Mouse (Mus musculus): Measurements from ENCODE around the gene Krt42. TPM values are rescaled to one million over a fixed set of nuclear protein-coding genes. Genes with fewer than 3 reads are reported as not detected.
"Not testable (repeated sequence)": the region's sequence is repeated elsewhere in the genome, so short reads cannot be mapped to it uniquely, and the experiment has no call there.

Krt42 gene
- polyA plus RNA-seq, 1 experiment from 2014 or later, result not detected

GRCm38 (mm10) chr11:100248852-100249465 lies 20.7 kb downstream of the Krt42 start, which contains the start of gene Krt16:
Gene Krt16, minus strand, starts transcription at chr11:100248902.
- Histone ChIP-seq H3K27ac (replicated peaks) (no peak within 1 kb of the TSS), H3K4me1 (no peaks in the 10 kb centered on the region), H3K9ac (replicated peaks) (no peak within 1 kb of the TSS), H3K4me3 (no peak within 1 kb of the TSS), H3K36me3 (no peaks in the 10 kb centered on the region), H3K4me2 (replicated peaks) (no peak within 1 kb of the TSS), H3K9me3 (no peaks in the 10 kb centered on the region), H3K27me3 (no peaks in the 10 kb centered on the region)
- no peak for ATAC-seq (ENCODE audit: low FRiP score, low read depth)
- WGBS, result 83% methylated on average over 7 of the region's 7 CpGs

GRCm38 (mm10) chr11:100246471-100246870 lies 23.2 kb downstream of the Krt42 start:
- H3K36me3 ChIP-seq; H3K27me3 ChIP-seq; H3K4me1 ChIP-seq; ATAC-seq (ENCODE audit: low FRiP score, low read depth); H3K9me3 ChIP-seq; H3K4me2 ChIP-seq (replicated peaks); H3K27ac ChIP-seq (replicated peaks); H3K9ac ChIP-seq (replicated peaks); H3K4me3 ChIP-seq: not testable (repeated sequence)
- WGBS, result 70% methylated on average over 7 of the region's 7 CpGs

- H3K36me3 ChIP-seq; H3K27me3 ChIP-seq; H3K9ac ChIP-seq (replicated peaks); H3K4me1 ChIP-seq; H3K27ac ChIP-seq (replicated peaks); H3K4me3 ChIP-seq; ATAC-seq (ENCODE audit: low FRiP score, low read depth); H3K9me3 ChIP-seq; H3K4me2 ChIP-seq (replicated peaks): not testable (repeated sequence)
- WGBS, result 91% methylated on average over 4 of the region's 4 CpGs
Measured at GRCm38 (mm10) chr11:100240272-100240671, 29.4 kb downstream of the Krt42 start.

- H3K27me3 ChIP-seq, result no peaks in the 10 kb centered on the region
- 0 out of 2 replicates have a peak, but pooled peaks cover 3% of the 10 kb centered on the region for H3K9me3 ChIP-seq
- no peaks in the 10 kb centered on the region for H3K4me1 ChIP-seq
- no peak overlapping the region for H3K9ac ChIP-seq (replicated peaks)
- no peak overlapping the region for H3K4me3 ChIP-seq
- no peak overlapping the region for H3K27ac ChIP-seq (replicated peaks)
- no peaks in the 10 kb centered on the region for H3K36me3 ChIP-seq
- no peak overlapping the region for H3K4me2 ChIP-seq (replicated peaks)
- 69% methylated on average over 8 of the region's 8 CpGs for WGBS
- ATAC-seq (ENCODE audit: low FRiP score, low read depth), result no peak
Measured at GRCm38 (mm10) chr11:100221741-100222140, 47.9 kb downstream of the Krt42 start.

- Histone ChIP-seq H3K9me3 (no peaks in the 10 kb centered on the region), H3K4me3 (no peak overlapping the region)
Measured at GRCm38 (mm10) chr11:100219304-100219703, 50.4 kb downstream of the Krt42 start.

More at GRCm38 (mm10) chr11:100219304-100219703, 50.4 kb downstream of the Krt42 start:
- Histone ChIP-seq H3K36me3 (no peaks in the 10 kb centered on the region), H3K9ac (replicated peaks) (no peak overlapping the region), H3K4me1 (no peaks in the 10 kb centered on the region), H3K4me2 (replicated peaks) (no peak overlapping the region), H3K27ac (replicated peaks) (no peak overlapping the region), H3K27me3 (no peaks in the 10 kb centered on the region)
- no peak for ATAC-seq (ENCODE audit: low FRiP score, low read depth)
- 82% methylated on average over 4 of the region's 4 CpGs for WGBS

Other genes starting within 250 kb of the Krt42 start
- not detected in 2 replicates for gene Krt33b, start 240.0 kb downstream of the Krt42 start, polyA plus RNA-seq (2016; fragmentation: Nextera tagmentation; extraction: Ambion mirVana)
- not detected in 2 replicates for gene Krt34, start 228.3 kb downstream of the Krt42 start, polyA plus RNA-seq (2016; fragmentation: Nextera tagmentation; extraction: Ambion mirVana)
- not detected in 2 replicates for gene Krt31, start 219.3 kb downstream of the Krt42 start, polyA plus RNA-seq (2016; fragmentation: Nextera tagmentation; extraction: Ambion mirVana)
- gene Krt32, start 181.6 kb downstream of the Krt42 start, polyA plus RNA-seq (2016; fragmentation: Nextera tagmentation; extraction: Ambion mirVana), result not detected in 2 replicates
- not detected in 2 replicates for gene Krt35, start 173.6 kb downstream of the Krt42 start, polyA plus RNA-seq (2016; fragmentation: Nextera tagmentation; extraction: Ambion mirVana)
- gene Krt36, start 164.2 kb downstream of the Krt42 start, polyA plus RNA-seq (2016; fragmentation: Nextera tagmentation; extraction: Ambion mirVana), result not detected in 2 replicates
- gene Krt13, start 148.3 kb downstream of the Krt42 start, polyA plus RNA-seq (2016; fragmentation: Nextera tagmentation; extraction: Ambion mirVana), result not detected in 2 replicates
- gene Krt15, start 133.9 kb downstream of the Krt42 start, polyA plus RNA-seq (2016; fragmentation: Nextera tagmentation; extraction: Ambion mirVana), result 5.9 and 7.8 TPM in 2 replicates
- gene Krt19, start 121.2 kb downstream of the Krt42 start, polyA plus RNA-seq (2016; fragmentation: Nextera tagmentation; extraction: Ambion mirVana), result 3.7 and 5.4 TPM in 2 replicates
- gene Krt9, start 76.6 kb downstream of the Krt42 start, polyA plus RNA-seq (2016; fragmentation: Nextera tagmentation; extraction: Ambion mirVana), result not detected in 2 replicates
- gene Krt14, start 62.3 kb downstream of the Krt42 start, polyA plus RNA-seq (2016; fragmentation: Nextera tagmentation; extraction: Ambion mirVana), result 4.5 and 5.5 TPM in 2 replicates
- gene Krt16, start 21.0 kb downstream of the Krt42 start, polyA plus RNA-seq (2016; fragmentation: Nextera tagmentation; extraction: Ambion mirVana), result not detected in 2 replicates
- gene Krt17, start 8.8 kb downstream of the Krt42 start, polyA plus RNA-seq (2016; fragmentation: Nextera tagmentation; extraction: Ambion mirVana), result 0.56 and 1.1 TPM in 2 replicates
- gene Eif1, start 50.0 kb upstream of the Krt42 start, polyA plus RNA-seq (2016; fragmentation: Nextera tagmentation; extraction: Ambion mirVana), result 1,467 and 1,563 TPM in 2 replicates
- 0.97 and 1.2 TPM in 2 replicates for gene Gast, start 64.5 kb upstream of the Krt42 start, polyA plus RNA-seq (2016; fragmentation: Nextera tagmentation; extraction: Ambion mirVana)
- 72.8 and 86.6 TPM in 2 replicates for gene Hap1, start 86.3 kb upstream of the Krt42 start, polyA plus RNA-seq (2016; fragmentation: Nextera tagmentation; extraction: Ambion mirVana)
- gene Jup, start 127.9 kb upstream of the Krt42 start, polyA plus RNA-seq (2016; fragmentation: Nextera tagmentation; extraction: Ambion mirVana), result 46.4 and 53.8 TPM in 2 replicates
- gene P3h4, start 145.0 kb upstream of the Krt42 start, polyA plus RNA-seq (2016; fragmentation: Nextera tagmentation; extraction: Ambion mirVana), result 19.7 and 25.4 TPM in 2 replicates
- gene Fkbp10, start 145.8 kb upstream of the Krt42 start, polyA plus RNA-seq (2016; fragmentation: Nextera tagmentation; extraction: Ambion mirVana), result 44.5 and 48.0 TPM in 2 replicates
- 93.9 and 100.0 TPM in 2 replicates for gene Nt5c3b, start 171.9 kb upstream of the Krt42 start, polyA plus RNA-seq (2016; fragmentation: Nextera tagmentation; extraction: Ambion mirVana)
- gene Klhl10, start 172.0 kb upstream of the Krt42 start, polyA plus RNA-seq (2016; fragmentation: Nextera tagmentation; extraction: Ambion mirVana), result 0.75 and 0.89 TPM in 2 replicates
- gene Klhl11, start 202.9 kb upstream of the Krt42 start, polyA plus RNA-seq (2016; fragmentation: Nextera tagmentation; extraction: Ambion mirVana), result 13.7 and 15.3 TPM in 2 replicates

Data from midbrain, embryonic 12.5 days (tissue).